Mouse (Mus musculus) left cerebral cortex, postnatal 10 days (tissue): ENCODE measurements around the gene Il34. TPM values are rescaled to one million over a fixed set of nuclear protein-coding genes. Genes with fewer than 3 reads are reported as not detected.

Source experiments
- DNase-seq, 2 experiments: peaks; one replicate each; pipeline ENCODE4 v3.0.0; 2021 to 2022; ENCODE audit warnings: low spot score in 2 of 2, mixed read lengths in 1 of 2; ENCODE audit errors: extremely low spot score in 1 of 2
- intact Hi-C: fragments of 180-260 bp; cut with DNase I; formaldehyde crosslinking; loops from one replicate; pipeline ENCODE4 v1.15.1; 2025
- total RNA-seq, 2 experiments: library from RNA; stranded (reverse); gene quantifications; 2 replicates each; pipeline ENCODE4 v1.2.3; 2021

Gene Il34
- total RNA-seq, 2 experiments from 2014 or later, result 74.9 to 82.0 TPM

GRCm38 (mm10) chr8:110703460-110704061 is 102.2 kb downstream of the Il34 start:
- DNase-seq, result no peak
- intact Hi-C loops, result no loop called here

- DNase-seq, result no peak
- intact Hi-C loops, result no loop called here
Measured at GRCm38 (mm10) chr8:110702636-110703459, 102.9 kb downstream of the Il34 start.

- intact Hi-C loops, result no loop called here
- DNase-seq, result no peak
Measured at GRCm38 (mm10) chr8:110700561-110700960, 105.2 kb downstream of the Il34 start.

GRCm38 (mm10) chr8:110699501-110699900 is 106.2 kb downstream of the Il34 start:
- DNase-seq, result no peak
- intact Hi-C loops, result no loop called here

- DNase-seq, result no peak
- intact Hi-C loops, result no loop called here
Measured at GRCm38 (mm10) chr8:110698098-110698497, 107.6 kb downstream of the Il34 start.

- DNase-seq, result peak in 1 of 2 experiments; percentile 64
- intact Hi-C loops, result no loop called here
Measured at GRCm38 (mm10) chr8:110697571-110697970, 108.2 kb downstream of the Il34 start.

GRCm38 (mm10) chr8:110696051-110696450 is 109.7 kb downstream of the Il34 start:
- intact Hi-C loops, result no loop called here
- no peak for DNase-seq

GRCm38 (mm10) chr8:110695431-110695830 is 110.3 kb downstream of the Il34 start:
- intact Hi-C loops, result no loop called here
- DNase-seq, result no peak

GRCm38 (mm10) chr8:110694826-110695225 is 110.9 kb downstream of the Il34 start:
- intact Hi-C loops, result no loop called here
- no peak for DNase-seq

GRCm38 (mm10) chr8:110694226-110694625 is 111.5 kb downstream of the Il34 start:
- DNase-seq, result no peak
- intact Hi-C loops, result no loop called here

Other genes starting within 250 kb of the Il34 start
- 10 to 100 TPM; 30.5 to 32.5 TPM for gene Vac14, start 187.3 kb downstream of the Il34 start, total RNA-seq
- 100 to 1,000 TPM; 214 to 236 TPM for gene Mtss1l, start 84.4 kb downstream of the Il34 start, total RNA-seq
- 10 to 100 TPM; 50.8 to 59.0 TPM for gene Cog4, start 40.7 kb upstream of the Il34 start, total RNA-seq
- gene Sf3b3, start 40.9 kb upstream of the Il34 start, total RNA-seq, result 10 to 100 TPM; 56.0 to 58.3 TPM
- gene Fuk, start 96.6 kb upstream of the Il34 start, total RNA-seq, result 10 to 100 TPM; 11.5 to 12.0 TPM
- 10 to 100 TPM; 85.5 to 86.1 TPM for gene St3gal2, start 114.0 kb upstream of the Il34 start, total RNA-seq
- gene Ddx19a, start 191.9 kb upstream of the Il34 start, total RNA-seq, result 10 to 100 TPM; 30.9 to 34.4 TPM
- 10 to 100 TPM; 27.2 to 28.2 TPM for gene Ddx19b, start 225.8 kb upstream of the Il34 start, total RNA-seq
- gene Aars, start 227.2 kb upstream of the Il34 start, total RNA-seq, result 100 to 1,000 TPM in 1 of 2 experiments, 10 to 100 TPM in 1; 96.8 to 102 TPM